Mouse (Mus musculus) intestine, embryonic 15.5 days (tissue): ENCODE results near the gene Hipk2. TPM values are rescaled to one million over a fixed set of nuclear protein-coding genes. Genes with fewer than 3 reads are reported as not detected.
"Not testable (repeated sequence)": the region's sequence is repeated elsewhere in the genome, so short reads cannot be mapped to it uniquely, and the experiment has no call there.

Source experiments
- ATAC-seq: fragments of 200-750 bp; cut with Nextera tagmentation; 2 replicates; pipeline ENCODE4 v1.8.0; 2017; ENCODE audit warnings: moderate TSS enrichment, moderate library complexity
- H3K27ac ChIP-seq: fragments of 300-500 bp; sonication (generic); 2 replicates; pipeline ENCODE4 v1.5.1; 2015; ENCODE audit warnings: mild to moderate bottlenecking, inconsistent platforms
- H3K27me3 ChIP-seq: fragments of 300-500 bp; sonication (generic); replicated peaks from 2 replicates; pipeline ENCODE4 v1.6.1; 2015; ENCODE audit warnings: inconsistent platforms
- H3K36me3 ChIP-seq: fragments of 300-500 bp; sonication (generic); 2 replicates; pipeline ENCODE4 v1.6.1; 2015; ENCODE audit warnings: inconsistent platforms
- H3K4me1 ChIP-seq: fragments of 300-500 bp; sonication (generic); replicated peaks from 2 replicates; pipeline ENCODE4 v1.6.1; 2015; ENCODE audit warnings: inconsistent platforms
- H3K4me2 ChIP-seq: fragments of 300-500 bp; sonication (generic); replicated peaks from 2 replicates; pipeline ENCODE4 v1.6.1; 2015; ENCODE audit warnings: mild to moderate bottlenecking, inconsistent platforms
- H3K4me3 ChIP-seq: fragments of 300-500 bp; sonication (generic); replicated peaks from 2 replicates; pipeline ENCODE4 v1.5.1; 2015; ENCODE audit warnings: inconsistent platforms
- H3K9ac ChIP-seq: fragments of 300-500 bp; sonication (generic); 2 replicates; pipeline ENCODE4 v1.6.1; 2015; ENCODE audit warnings: inconsistent platforms
- H3K9me3 ChIP-seq: fragments of 300-500 bp; sonication (generic); 2 replicates; pipeline ENCODE4 v1.6.1; 2016; ENCODE audit warnings: inconsistent platforms
- WGBS: fragments of 180-500 bp; shearing (Covaris S2); methylation state at CpG from one replicate; pipeline ENCODE4 v1.1.7; 2015; 5-methylcytosine and 5-hydroxymethylcytosine counted together
- polyA plus RNA-seq: library from polyadenylated mRNA; unstranded; fragments of >200 nt; fragmentation: Nextera tagmentation; extraction: Ambion mirVana; gene quantifications from 2 replicates; pipeline ENCODE4 v1.2.1, GENCODE M21; 2015

Gene Hipk2
- polyA plus RNA-seq, 1 experiment from 2014 or later, result 20.2 TPM

DNA sequence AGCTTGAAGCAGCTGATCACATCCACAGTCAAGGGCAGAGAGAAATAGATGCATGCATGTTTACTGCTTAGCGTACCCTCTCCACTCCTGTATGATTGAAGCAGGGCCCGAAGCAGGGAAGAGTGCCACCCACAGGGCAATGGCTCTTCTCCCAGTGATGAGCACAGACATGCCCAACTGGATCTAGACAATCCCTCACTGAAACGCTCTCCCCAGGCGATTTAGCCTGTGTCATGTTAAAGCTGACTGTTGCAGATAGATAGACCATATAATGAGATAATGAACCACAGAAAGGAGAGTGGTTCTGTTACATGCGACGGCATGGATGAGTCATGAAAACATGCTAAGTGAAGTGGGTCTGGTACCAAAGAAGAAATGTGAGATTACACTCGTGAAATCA lies 204.7 kb downstream of the Hipk2 start:
- Histone ChIP-seq H3K4me3 (no peak overlapping the region), H3K4me1 (no peaks in the 10 kb centered on the region), H3K4me2 (no peak overlapping the region), H3K36me3 (no peaks in the 10 kb centered on the region), H3K27me3 (no peaks in the 10 kb centered on the region), H3K9me3 (no peaks in the 10 kb centered on the region), H3K9ac (no peak overlapping the region), H3K27ac (no peak overlapping the region)
- WGBS, result 83% methylated on average over 7 of the region's 7 CpGs
- ATAC-seq, result no peak

DNA sequence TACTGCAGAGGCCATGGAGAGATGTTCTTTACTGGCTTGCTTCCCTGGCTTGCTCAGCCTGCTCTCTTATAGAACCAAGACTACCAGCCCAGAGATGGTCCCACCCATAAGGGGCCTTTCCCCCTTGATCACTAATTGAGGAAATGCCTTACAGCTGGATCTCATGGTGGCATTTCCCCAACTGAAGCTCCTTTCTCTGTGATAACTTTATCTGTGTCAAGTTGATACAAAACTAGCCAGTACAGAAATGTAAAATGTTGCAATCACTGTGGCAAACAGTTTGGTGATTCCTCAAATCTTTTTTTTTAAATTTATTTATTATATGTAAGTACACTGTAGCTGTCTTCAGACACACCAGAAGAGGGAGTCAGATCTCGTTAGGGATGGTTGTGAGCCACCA lies 205.5 kb downstream of the Hipk2 start:
- H3K9ac ChIP-seq, ATAC-seq, H3K27me3 ChIP-seq, H3K4me2 ChIP-seq, H3K4me1 ChIP-seq, H3K4me3 ChIP-seq, H3K36me3 ChIP-seq, H3K27ac ChIP-seq, H3K9me3 ChIP-seq: not testable (repeated sequence)
- 80% methylated on average over 1 of the region's 1 CpGs for WGBS

DNA sequence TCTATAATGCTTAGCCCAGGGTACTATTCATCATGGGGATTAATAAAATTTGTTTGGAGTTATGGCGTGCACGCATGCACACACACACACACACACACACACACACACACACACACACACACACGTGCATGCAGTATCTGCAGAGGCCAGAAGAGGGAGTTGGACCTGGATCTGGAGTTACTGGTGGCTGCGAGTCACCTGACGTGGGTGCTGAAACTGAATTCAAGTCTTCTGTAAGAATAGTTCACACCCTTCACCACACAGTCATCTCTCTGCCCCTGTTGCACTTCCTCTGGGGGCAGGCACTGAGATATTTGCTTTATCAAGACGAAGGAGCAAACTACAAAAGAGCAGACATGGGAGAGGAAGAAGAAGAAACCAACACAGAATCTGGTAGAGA lies 206.4 kb downstream of the Hipk2 start:
- 65% methylated on average over 6 of the region's 6 CpGs for WGBS
- H3K4me3 ChIP-seq, result no peak overlapping the region
- H3K4me2 ChIP-seq, result no peak overlapping the region
- no peak for ATAC-seq
- H3K9me3 ChIP-seq, result no peaks in the 10 kb centered on the region
- H3K27me3 ChIP-seq, result peaks cover 3% of the 10 kb centered on the region; the same call in 1 of the 2 replicates
- H3K4me1 ChIP-seq, result no peaks in the 10 kb centered on the region
- no peak overlapping the region for H3K27ac ChIP-seq
- H3K36me3 ChIP-seq, result no peaks in the 10 kb centered on the region
- H3K9ac ChIP-seq, result no peak overlapping the region

DNA sequence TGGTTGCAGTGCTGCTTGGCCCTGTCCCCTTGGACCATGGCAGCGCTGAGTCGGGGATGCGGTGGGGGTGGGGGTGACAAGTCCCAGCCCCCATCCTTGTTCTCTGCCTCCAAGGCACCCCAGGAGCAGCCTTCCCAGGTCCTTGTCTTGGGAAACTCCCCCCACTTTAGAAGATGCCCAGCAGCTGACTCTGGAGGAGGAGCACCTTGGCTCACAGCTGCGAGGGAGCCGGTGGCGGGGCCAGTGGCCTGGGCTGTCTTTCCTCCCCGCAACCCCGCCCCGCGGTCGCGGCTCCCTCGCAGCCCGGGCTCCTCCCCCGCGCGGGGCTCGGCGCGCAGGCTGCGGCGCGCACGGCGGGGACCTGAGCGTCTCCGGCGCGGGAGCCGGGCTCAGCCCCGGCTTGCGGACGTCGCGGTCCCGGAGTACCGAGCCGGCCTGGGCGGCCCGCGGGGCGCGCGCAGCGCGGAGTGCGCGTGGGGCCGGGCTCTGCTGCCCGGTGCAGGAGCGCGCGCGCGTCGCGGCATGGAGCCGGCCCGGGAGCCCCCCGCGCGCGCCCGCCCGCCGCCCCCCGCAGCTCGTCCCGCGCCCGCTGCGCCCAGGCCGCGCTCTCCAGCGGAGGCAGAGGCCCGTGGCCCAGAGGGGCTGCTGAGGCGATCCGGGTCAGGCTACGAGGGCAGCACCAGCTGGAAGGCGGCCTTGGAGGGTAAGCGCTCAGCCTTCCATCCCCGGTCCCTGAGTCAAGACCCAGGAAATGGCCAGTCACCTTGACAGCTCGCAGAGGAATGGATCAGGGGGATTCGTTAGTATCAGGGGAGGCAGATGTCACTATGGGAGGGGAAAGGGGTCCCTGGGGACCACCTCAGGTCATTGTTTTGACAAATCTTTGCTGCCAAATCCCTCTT lies 213.0 kb downstream of the Hipk2 start, which contains the start of gene Clec2l:
Gene Clec2l (plus strand): TSS at position 356 of the 902 bp plus-strand sequence.
- H3K9me3 ChIP-seq, result no peaks in the 10 kb centered on the region
- H3K4me1 ChIP-seq, result peaks cover 6% of the 10 kb centered on the region
- under 1% methylated on average over 79 of the region's 84 CpGs for WGBS
- peak within 1 kb of the TSS; percentile 45 for H3K9ac ChIP-seq
- peak within 1 kb of the TSS; percentile 58 for H3K4me3 ChIP-seq
- peaks cover 25% of the 10 kb centered on the region for H3K27me3 ChIP-seq
- peak; percentile 87 for ATAC-seq
- H3K27ac ChIP-seq, result no peak within 1 kb of the TSS
- peak within 1 kb of the TSS; percentile 99 for H3K4me2 ChIP-seq
- H3K36me3 ChIP-seq, result no peaks in the 10 kb centered on the region

DNA sequence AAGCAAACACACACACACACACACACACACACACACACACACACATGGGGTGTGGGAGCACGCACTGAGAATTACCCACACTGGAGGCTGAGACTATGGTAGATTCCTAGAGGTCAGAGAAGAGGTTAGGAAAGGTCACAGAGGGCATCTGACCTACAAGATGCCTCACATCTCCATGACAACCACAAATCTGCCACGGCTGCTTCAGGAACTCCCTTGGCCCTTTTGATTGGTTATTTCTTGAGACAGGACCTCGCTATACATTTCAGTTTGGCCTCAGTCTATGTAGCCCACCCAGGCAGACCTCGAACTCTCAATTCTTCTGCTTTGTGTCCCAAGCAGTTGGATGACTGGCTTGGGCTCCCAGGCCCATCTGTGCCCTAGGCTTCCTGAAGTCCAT lies 214.3 kb downstream of the Hipk2 start:
- Histone ChIP-seq H3K27me3 (peaks cover 25% of the 10 kb centered on the region), H3K4me2 (no peak overlapping the region), H3K27ac (no peak overlapping the region), H3K4me1 (peaks cover 6% of the 10 kb centered on the region), H3K36me3 (no peaks in the 10 kb centered on the region), H3K9me3 (no peaks in the 10 kb centered on the region), H3K4me3 (no peak overlapping the region), H3K9ac (no peak overlapping the region)
- ATAC-seq, result no peak
- 66% methylated on average over 4 of the region's 4 CpGs for WGBS

DNA sequence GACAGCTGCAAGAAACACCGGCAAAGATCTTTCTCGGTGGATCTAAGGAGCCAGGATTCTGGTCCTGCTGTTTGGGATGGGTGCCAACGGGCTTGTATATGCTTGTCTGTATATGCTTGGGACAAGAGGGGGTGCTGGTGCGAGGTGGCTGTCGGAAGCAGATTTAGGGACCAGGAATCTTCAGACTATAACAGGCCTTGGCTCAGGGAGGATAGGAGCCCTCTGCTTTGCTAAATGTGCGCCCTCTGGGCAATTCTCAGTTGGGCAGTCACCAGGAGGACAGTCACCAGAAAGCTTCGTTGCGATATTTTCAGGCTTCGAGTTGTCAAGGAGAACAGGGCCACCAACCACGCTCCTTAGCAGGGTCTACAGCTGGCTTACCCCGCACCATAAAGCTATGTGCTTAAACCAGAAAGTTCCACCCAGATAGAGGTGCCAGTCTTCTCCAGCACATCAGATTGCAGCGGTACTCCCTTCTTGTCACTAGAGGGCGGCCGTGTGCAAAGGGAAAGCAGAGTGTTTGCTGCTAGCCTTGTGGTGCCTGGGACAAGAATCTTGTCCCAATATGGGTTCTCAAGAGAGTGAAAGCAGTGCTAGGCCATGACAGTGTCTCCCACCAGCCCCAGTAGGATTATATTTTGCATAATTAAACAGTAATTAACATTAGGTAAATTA lies 225.6 kb downstream of the Hipk2 start:
- WGBS, result 35% methylated on average over 14 of the region's 14 CpGs
- Histone ChIP-seq H3K27me3 (no peaks in the 10 kb centered on the region), H3K9ac (no peak overlapping the region), H3K4me3 (no peak overlapping the region), H3K9me3 (no peaks in the 10 kb centered on the region), H3K4me1 (0 out of 2 replicates have a peak, but pooled peaks cover 5% of the 10 kb centered on the region), H3K27ac (no peak overlapping the region), H3K4me2 (no peak overlapping the region), H3K36me3 (no peaks in the 10 kb centered on the region)
- ATAC-seq, result peak; percentile 47; the same call in 1 of the 2 replicates

DNA sequence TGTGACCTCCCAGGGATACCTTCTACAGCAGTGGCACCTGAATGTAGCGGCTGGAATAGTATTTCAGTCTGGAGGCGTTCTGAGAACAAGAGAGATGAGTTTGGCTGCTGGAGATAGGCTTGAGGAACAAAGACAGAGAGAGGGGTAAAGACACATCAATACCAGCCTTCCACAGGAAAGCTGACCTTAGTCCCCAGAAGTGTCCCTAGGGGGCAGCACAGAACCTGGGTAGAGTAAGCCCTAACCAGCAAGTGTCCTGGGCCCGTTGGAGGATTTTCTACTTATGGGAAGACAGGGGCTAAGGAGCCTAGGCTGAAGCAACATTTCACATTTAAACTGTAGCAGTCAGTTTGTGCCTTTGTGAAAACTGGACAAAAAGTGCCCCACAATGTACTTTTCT lies 226.4 kb downstream of the Hipk2 start:
- Histone ChIP-seq H3K4me1 (0 out of 2 replicates have a peak, but pooled peaks cover 5% of the 10 kb centered on the region), H3K36me3 (no peaks in the 10 kb centered on the region), H3K4me2 (no peak overlapping the region), H3K9ac (no peak overlapping the region), H3K27me3 (no peaks in the 10 kb centered on the region), H3K27ac (no peak overlapping the region), H3K9me3 (no peaks in the 10 kb centered on the region), H3K4me3 (no peak overlapping the region)
- ATAC-seq, result no peak
- WGBS, result 72% methylated on average over 3 of the region's 3 CpGs

Other genes starting within 250 kb of the Hipk2 start
- gene Klrg2, start 238.9 kb downstream of the Hipk2 start, polyA plus RNA-seq, result 0.13 and 0.14 TPM in 2 replicates
- 1.3 and 2.0 TPM in 2 replicates for gene Clec2l, start 213.1 kb downstream of the Hipk2 start, polyA plus RNA-seq
- 3.4 and 4.0 TPM in 2 replicates for gene Tbxas1, start 761 bp downstream of the Hipk2 start, polyA plus RNA-seq
- gene Parp12, start 242.2 kb upstream of the Hipk2 start, polyA plus RNA-seq, result 7.0 and 7.4 TPM in 2 replicates